Mouse (Mus musculus) adrenal gland, adult 18-20 months (tissue): ENCODE results near the gene Fastk. TPM values are rescaled to one million over a fixed set of nuclear protein-coding genes. Genes with fewer than 3 reads are reported as not detected.

Source experiments
- DNase-seq, 2 experiments: peaks; one replicate each; pipeline ENCODE4 v3.0.0; 2021 to 2022; ENCODE audit warnings: low spot score in 2 of 2
- total RNA-seq, 2 experiments: library from RNA; stranded (reverse); gene quantifications; 1 replicate in 1 of 2; 2 replicates in 1 of 2; pipeline ENCODE4 v1.2.3; 2021

Gene Fastk
- total RNA-seq, 2 experiments from 2014 or later = 94.6 to 117 TPM

DNA sequence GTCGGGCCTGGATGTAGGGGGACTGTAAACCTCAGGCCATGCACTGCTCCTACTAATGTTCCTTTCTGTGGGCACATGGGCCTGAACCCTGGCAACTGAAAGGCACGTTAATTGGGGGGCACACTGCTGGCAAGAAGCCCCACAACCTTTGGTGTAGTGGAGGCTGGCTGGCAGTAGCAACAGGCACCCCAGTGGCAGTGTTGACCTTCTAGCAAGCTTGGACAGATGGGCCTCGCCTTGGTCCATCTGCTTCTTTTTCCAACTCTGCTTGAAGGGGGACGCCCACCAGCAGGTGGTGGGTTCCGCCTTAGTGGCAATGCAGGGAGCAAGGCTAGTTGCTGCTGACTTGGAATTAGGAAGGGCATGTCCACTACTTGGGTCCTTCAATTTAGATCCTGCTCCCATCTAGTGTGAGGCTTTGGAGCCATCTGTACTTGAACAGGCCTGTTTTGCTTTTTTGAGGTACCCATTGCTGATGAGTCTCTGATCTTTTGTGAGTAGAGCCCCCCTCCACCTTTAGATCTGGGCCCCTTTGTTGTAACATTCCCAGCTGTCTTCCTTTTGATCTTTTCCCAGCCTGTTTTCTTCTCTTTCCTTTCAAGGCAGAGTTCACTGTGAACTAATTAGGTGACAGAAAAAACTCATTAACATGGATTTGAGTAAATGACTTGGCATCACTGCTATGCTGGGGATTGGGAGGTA, 8.3 kb upstream of the Fastk start:
- no peak for DNase-seq

- peak; percentile 36 to 53 for DNase-seq
These were observed 7.7 kb upstream of the Fastk start for GRCm38 (mm10) chr5:24452691-24453233.

GRCm38 (mm10) chr5:24452030-24452690, 7.1 kb upstream of the Fastk start, which contains the start of gene Agap3:
Agap3 (plus strand) TSS chr5:24452177.
- peak; percentile 43 to 48 for DNase-seq

DNA sequence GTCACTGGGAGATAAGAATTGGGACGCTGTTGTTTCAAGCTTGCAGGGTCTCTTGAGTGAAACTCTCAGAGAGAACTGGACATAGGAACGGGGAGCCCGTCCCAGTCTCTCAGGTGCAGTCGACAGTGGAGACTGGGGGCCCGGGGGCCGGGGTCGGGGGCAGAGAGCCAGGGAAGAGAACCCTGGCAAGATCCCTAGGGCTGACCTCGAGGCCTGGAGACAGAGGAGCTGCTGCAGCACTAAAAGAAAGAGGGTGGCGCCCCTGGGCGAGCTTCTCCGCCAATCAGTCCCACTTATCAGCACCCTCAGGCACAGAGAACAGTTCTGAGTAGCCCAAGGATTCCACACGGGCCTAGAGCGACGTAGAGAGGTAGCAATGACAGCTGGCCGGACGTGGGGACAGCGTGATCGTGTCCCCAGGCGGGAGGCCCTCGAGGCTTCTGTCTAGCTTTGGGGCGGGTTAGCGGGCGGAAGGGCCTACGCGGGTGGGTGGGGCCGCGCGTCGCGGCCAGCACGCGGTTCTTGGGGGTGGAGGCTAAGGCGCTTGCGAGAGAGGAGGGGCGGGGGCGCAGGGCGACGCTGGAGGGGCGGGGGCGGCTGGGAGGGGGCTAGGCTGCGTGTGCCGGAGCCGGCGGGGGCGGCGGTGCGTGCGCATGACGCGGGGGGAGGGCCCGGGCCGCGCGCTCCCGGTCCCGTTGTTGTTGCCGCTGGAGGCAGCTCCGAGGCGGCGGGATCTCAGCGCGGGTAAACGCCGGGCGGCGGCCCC, 6.4 kb upstream of the Fastk start:
- DNase-seq = peak; percentile 85 to 89

DNA sequence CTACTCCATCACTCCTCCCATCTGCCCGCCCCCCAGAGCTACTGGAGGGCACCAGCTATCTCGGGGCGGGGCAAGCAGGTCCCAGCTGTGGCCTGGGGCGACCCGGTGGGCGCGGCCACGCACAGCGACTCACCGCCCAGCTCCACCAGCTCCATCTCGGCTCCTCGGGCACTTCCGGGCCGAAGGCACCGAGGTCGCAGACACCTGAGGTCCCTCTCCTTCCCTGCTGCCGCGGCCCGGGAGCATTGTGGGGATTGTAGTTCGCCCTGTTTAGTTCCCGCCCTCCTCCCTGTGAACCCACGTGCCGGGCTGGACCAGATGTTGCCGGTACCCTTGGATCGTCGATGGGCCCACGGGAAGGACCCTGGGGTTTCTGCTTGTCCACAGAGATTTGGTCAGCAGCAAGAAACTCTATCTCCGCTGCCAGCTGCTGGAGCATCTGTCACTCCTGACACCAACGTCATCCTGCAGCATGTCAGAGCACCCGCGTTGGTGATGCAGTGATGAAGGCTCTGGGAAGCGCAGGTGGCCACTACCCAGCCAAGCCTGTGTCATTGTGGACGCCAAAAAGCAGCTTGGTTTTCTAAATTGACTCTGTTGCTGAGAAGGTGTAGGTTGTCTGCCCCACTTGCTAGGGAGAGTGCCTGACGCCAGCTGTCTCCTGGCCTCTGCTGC, 2.7 kb upstream of the Fastk start, which contains the start of gene Tmub1:
Gene Tmub1, minus strand, starts transcription at position 231 of the 675 bp plus-strand sequence.
- peak; percentile 78 for DNase-seq

DNA sequence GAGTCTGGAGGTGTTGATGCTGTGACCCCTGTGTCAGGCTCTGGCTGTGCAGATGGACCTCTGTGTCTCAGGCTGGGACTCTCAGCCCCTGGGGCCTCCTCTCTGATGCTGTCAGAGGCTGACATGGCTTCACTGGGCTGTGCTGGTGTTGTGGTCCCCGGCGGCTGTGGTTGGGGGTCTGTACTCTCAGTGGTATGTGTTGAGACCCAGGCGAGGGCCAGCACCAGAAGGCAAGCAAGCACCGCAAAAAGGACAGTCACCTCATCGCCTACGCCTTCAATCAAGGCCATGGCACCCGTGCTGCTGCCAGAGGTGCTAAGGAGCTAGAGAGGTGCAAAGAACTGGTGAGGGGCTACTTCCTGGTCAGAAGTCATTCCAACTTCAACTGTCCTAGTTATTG, 1.5 kb upstream of the Fastk start:
- DNase-seq = no peak

GRCm38 (mm10) chr5:24445428-24446080, 467 bp upstream of the Fastk start:
- no peak for DNase-seq

DNA sequence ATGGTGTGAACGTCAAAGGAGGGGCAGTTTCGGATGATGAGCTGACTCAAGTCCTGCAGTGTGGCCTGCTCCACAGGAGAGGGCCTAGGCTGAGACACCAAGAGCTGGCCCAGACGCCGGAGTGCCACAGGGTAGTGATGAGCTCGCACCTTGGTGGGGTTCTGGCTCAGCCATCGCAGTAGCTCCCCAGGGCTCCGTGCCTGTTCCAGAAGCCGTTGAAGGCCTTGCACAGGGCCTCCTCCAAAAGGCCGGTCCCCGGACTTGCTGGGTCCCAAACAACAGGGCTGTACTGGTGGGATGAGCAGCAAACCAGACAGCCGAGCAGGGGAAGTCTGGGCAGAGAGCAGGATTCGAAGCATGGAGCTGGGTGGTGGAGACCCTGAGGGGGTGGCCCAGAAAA, 1.2 kb downstream of the Fastk start:
- no peak for DNase-seq

DNA sequence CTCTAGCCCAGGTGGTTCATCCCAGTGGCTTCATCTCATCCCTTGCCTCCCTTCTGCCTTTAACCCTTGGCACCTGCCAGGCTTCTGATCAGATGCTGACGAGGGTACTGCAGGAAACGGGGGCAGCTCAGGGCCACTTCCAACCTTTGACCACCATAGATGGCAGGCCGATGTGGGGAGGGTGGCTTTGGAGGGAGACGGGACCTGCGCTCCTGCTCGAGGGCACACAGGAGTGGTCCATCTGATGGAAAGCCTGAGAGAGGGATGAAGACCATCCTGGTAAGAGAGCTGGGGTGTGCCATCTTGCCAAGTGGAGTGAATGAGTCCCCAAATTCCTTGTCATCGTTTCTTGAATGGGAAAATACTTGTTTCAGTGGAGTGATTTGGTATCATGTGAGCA, 1.9 kb downstream of the Fastk start:
- DNase-seq = no peak

DNA sequence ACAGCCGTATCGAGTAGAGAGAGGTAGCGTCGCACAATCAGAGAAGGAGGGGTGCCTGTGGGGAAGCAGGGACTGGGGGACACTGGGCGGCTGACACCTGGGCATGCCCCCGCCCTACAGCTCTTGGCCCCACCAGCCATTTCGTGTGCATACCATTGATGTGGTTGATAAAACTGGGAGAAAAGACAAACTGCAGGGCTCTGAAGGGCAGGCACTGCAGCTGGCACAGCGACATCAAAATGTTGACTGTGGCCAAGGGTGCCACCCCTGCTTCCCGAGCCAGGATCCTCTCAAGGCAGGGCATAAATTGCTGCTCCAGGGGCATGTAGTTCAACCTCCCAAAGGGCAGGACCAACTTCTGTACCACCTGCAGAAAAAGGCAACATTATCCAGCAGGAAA, 3.1 kb downstream of the Fastk start:
- no peak for DNase-seq

- DNase-seq = no peak
These were observed 3.9 kb downstream of the Fastk start for GRCm38 (mm10) chr5:24441187-24441586.

DNA sequence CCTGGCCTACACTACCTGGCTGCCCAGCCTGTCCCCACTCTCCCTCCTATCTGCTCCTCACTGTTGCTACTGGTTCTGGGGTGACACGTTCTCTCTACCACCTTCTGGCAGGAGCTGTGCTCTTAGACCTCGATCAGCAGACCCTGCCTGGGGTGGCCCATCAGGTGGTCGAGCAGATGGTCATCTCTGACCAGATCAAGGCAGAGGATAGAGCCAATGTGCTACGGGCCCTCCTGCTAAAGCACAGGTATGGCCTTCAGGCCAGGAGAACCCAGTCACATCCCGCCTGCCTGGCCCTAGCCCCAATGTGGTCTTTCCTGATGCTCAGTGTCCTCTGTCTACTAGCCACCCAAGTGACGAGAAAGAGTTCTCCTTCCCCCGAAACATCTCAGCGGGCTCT, 11.1 kb downstream of the Fastk start:
- DNase-seq = no peak

DNA sequence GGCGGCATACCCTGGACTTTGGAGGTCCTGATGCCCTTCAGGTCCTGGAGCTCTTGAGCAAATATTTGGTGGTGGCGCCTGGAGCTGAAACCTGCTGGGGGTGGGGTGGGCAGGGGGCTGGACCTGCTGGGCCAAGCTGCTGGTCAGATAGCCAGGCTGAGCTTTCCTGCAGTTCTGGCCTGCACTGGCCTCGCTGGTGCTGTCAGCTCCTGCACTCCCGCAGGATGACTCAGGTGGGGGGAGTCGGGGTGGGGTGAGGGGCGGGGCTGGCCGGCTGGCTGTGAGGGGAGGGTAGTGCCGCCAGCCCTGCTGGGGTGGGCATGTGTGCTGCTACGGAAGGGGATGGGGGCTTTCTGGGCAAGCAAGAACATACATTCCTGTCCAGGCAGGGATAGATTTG, 16.5 kb downstream of the Fastk start:
- no peak for DNase-seq

GRCm38 (mm10) chr5:24427981-24428402, 17.1 kb downstream of the Fastk start:
- no peak for DNase-seq

GRCm38 (mm10) chr5:24427285-24427633, 17.8 kb downstream of the Fastk start:
- DNase-seq = no peak

DNA sequence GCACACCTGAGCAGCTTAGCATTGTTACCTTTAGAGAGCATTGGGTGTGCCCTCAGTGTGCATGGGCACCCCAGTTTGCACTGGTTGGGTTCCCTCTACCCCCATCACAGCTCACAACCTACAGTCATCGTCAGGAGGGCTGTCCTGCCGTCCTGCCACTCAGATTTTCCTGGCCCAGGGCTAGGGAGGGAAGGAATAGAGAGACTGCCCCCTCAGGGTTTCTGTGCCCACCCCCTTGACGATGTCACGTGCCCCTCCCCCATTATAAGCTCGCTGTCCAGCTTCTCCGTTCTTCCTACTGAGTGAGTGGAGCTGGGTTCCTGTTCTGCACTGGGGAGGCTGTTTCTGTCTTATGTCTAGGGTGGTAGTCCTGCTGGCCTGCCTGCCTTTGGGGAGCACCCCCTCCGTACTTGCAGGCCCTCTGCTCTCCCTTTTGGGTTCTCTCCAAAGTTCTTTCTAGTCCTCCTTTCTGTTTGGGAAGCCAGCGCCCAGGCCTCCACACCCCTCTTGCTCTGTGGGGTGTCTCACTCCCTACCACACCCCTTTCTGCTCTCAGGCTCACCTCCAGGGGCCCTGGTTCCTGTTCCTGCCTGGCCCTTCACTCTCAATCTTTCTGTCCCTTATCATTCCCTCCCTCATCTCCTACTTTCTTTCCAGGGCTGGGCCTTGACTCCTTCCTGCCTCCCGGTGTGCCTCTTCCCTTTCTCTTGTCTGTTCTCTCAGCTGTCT, 18.4 kb downstream of the Fastk start:
- DNase-seq = no peak

GRCm38 (mm10) chr5:24426037-24426432, 19.1 kb downstream of the Fastk start:
- no peak for DNase-seq

- peak in 1 of 2 experiments; percentile 47 for DNase-seq
These were observed 19.6 kb downstream of the Fastk start for GRCm38 (mm10) chr5:24425421-24426036.

- peak; percentile 75 to 82 for DNase-seq
These were observed 20.2 kb downstream of the Fastk start for GRCm38 (mm10) chr5:24424861-24425411.
